Mouse (Mus musculus) ES-Bruce4 (cell line): ENCODE results near the gene Cmklr1.

Experiments
- EP300 ChIP-seq: IDR thresholded peaks from 2 replicates; pipeline ENCODE4 v1.6.1; 2011; ENCODE audit warnings: low read depth, low read length; ENCODE audit not compliant: insufficient read depth
- POLR2A ChIP-seq: IDR thresholded peaks from one replicate; pipeline ENCODE4 v1.8.1; 2011; ENCODE audit warnings: low read length; ENCODE audit not compliant: insufficient read depth

DNA sequence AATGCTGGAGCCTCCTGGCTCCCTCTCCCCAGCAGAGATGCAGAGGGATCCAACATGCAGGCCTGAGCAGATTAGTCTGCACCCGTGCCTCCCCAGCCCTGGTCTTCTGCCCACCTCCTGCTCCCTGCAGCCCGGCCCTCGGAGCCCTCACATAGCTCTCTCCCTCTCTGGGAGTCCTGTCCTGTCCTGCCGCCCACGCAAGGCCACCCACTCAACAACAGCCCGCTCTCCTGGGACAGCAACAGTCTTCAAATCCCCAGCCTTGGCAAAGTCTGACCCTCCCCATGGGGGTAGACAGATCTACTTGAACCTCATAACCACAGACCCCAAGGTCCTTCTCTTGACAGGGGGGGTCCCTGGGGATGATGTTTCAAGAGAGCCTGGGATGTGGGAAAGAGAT lies 39.7 kb downstream of the Cmklr1 start:
- TF ChIP-seq EP300, result no peak
- no peak for TF ChIP-seq POLR2A
